19 mouse cellular contexts compared by ENCODE assay signal in genomic region chr11:76206793-76207192, GRCm38 (mm10). TPM values are rescaled to one million over a fixed set of nuclear protein-coding genes. Genes with fewer than 3 reads are reported as not detected.
DNase-seq lines count a peak whose midpoint lies in the region; ATAC-seq and TF ChIP-seq lines count a peak whose summit lies in the region.
"Had no signal": no experiment of that assay in that cellular context is flagged by ENCODE, and none has a peak within 500 bp of the region (broad histone marks: within the 10 kb centered on the region; RNA-seq: fewer than 3 reads in every experiment).

No protein-coding gene starts in this region.

- no peak for TF ChIP-seq CTCF in heart, postnatal 0 days (IDR thresholded peaks at IDR 0.05; ENCODE audit: low read depth)

- WGBS in heart, postnatal 0 days, result 65% methylated on average over 5 of the region's 5 CpGs
- WGBS in heart, embryonic 11.5 days (ENCODE audit: insufficient replicate concordance), result 84% methylated on average over 5 of the region's 5 CpGs

- H3K4me3 ChIP-seq in heart, postnatal 0 days (ENCODE audit: low read depth, low read length), result no peak overlapping the region
- H3K4me3 ChIP-seq in heart, embryonic 11.5 days (ENCODE audit: low read depth, low read length), result no peak overlapping the region
- H3K4me3 ChIP-seq: embryonic facial prominence, embryonic 10.5 days; embryonic facial prominence, embryonic 12.5 days; forebrain, embryonic 13.5 days; forebrain, embryonic 15.5 days had no signal

- intact Hi-C loops in heart, postnatal 14 days (cut with DNase I), result no loop called here

- no peaks in the 10 kb centered on the region for H3K27me3 ChIP-seq in heart, postnatal 0 days (ENCODE audit: control insufficient read depth, insufficient read depth, low read length)
- H3K27me3 ChIP-seq in heart, embryonic 11.5 days (ENCODE audit: control insufficient read depth, insufficient read depth, low read length), result no peaks in the 10 kb centered on the region
- H3K27me3 ChIP-seq: embryonic facial prominence, embryonic 12.5 days; forebrain, embryonic 13.5 days; forebrain, embryonic 15.5 days had no signal

- ATAC-seq in heart, postnatal 0 days (ENCODE audit: insufficient read depth, low read depth), result no peak
- no peak for ATAC-seq in heart, embryonic 11.5 days (replicated peaks; ENCODE audit: insufficient number of reproducible peaks, low FRiP score, low TSS enrichment)
- ATAC-seq: activated CD4-positive, CD25-positive, alpha-beta regulatory T cell, adult 4 months; forebrain, embryonic 13.5 days; forebrain, embryonic 15.5 days; forebrain, postnatal 0 days had no signal

- no peak overlapping the region for H3K9ac ChIP-seq in heart, postnatal 0 days (replicated peaks; ENCODE audit: low read depth, low read length)
- no peak overlapping the region for H3K9ac ChIP-seq in heart, embryonic 11.5 days (ENCODE audit: low read depth, low read length)
- H3K9ac ChIP-seq: embryonic facial prominence, embryonic 12.5 days; forebrain, embryonic 13.5 days; forebrain, embryonic 15.5 days; forebrain, postnatal 0 days had no signal

- H3K9me3 ChIP-seq in heart, postnatal 0 days (replicated peaks; ENCODE audit: control insufficient read depth, low read length), result no peaks in the 10 kb centered on the region
- no peaks in the 10 kb centered on the region for H3K9me3 ChIP-seq in heart, embryonic 11.5 days (replicated peaks; ENCODE audit: control insufficient read depth, low read length)
- H3K9me3 ChIP-seq: embryonic facial prominence, embryonic 10.5 days; embryonic facial prominence, embryonic 12.5 days; forebrain, embryonic 13.5 days; forebrain, embryonic 15.5 days had no signal

- H3K4me2 ChIP-seq in heart, postnatal 0 days (ENCODE audit: low read depth, low read length), result no peak overlapping the region
- no peak overlapping the region for H3K4me2 ChIP-seq in heart, embryonic 11.5 days
- H3K4me2 ChIP-seq: embryonic facial prominence, embryonic 12.5 days; forebrain, embryonic 13.5 days; forebrain, embryonic 15.5 days had no signal

- H3K27ac ChIP-seq in heart, postnatal 0 days (ENCODE audit: low read depth), result no peak overlapping the region
- no peak overlapping the region for H3K27ac ChIP-seq in heart, embryonic 11.5 days (ENCODE audit: low read depth, low read length)
- H3K27ac ChIP-seq: embryonic facial prominence, embryonic 10.5 days; embryonic facial prominence, embryonic 12.5 days; forebrain, embryonic 13.5 days; forebrain, embryonic 15.5 days had no signal

- DNase-seq in cerebellum, postnatal 14 days, result peak; percentile 30 to 44
- DNase-seq in cerebellum, adult 11 months, result no peak
- peak; percentile 33 for DNase-seq in heart, postnatal 0 days (ENCODE audit: low spot score)
- no peak for DNase-seq in heart, postnatal 14 days
- peak; percentile 11 for DNase-seq in heart, postnatal 4 days
- DNase-seq in ZHBTc4 (ENCODE audit: low read depth, low spot score), result peak; percentile 31
- no peak for DNase-seq in layer of hippocampus, adult 9-10 months (ENCODE audit: low spot score)
- DNase-seq: adrenal gland, adult 8-10 months; adrenal gland, postnatal 14 days; adrenal gland, postnatal 36 days; cerebellum, adult 11-12 months; cerebellum, adult 9-10 months; forebrain, postnatal 0 days had no signal

- H3K4me1 ChIP-seq in heart, postnatal 0 days (ENCODE audit: control insufficient read depth, insufficient read depth), result no peaks in the 10 kb centered on the region; the same call in 1 of the 2 replicates
- 0 out of 2 replicates have a peak, but pooled peaks cover 5% of the 10 kb centered on the region for H3K4me1 ChIP-seq in heart, embryonic 11.5 days (ENCODE audit: control insufficient read depth, insufficient read depth, low read length)

- H3K36me3 ChIP-seq in heart, postnatal 0 days (replicated peaks; ENCODE audit: control insufficient read depth, insufficient read depth, low read length), result 0 out of 2 replicates have a peak, but pooled peaks cover 16% of the 10 kb centered on the region
- H3K36me3 ChIP-seq in heart, embryonic 11.5 days (ENCODE audit: control insufficient read depth, insufficient read depth, low read length), result peaks cover 18% of the 10 kb centered on the region

- no peak for TF ChIP-seq EP300 in heart, postnatal 0 days (IDR thresholded peaks at IDR 0.05; ENCODE audit: low read depth)

RNA-seq across cellular contexts. Expression of gene Dbil5, which starts 10.6 kb away (rescaled TPM):
- not detected in 2 replicates for total RNA-seq in heart, postnatal 0 days (2014; rRNA removed; ENCODE audit: low replicate concordance)
- polyA plus RNA-seq in heart, postnatal 0 days (2015; fragmentation: Nextera tagmentation; extraction: Ambion mirVana), result 1.2 and 1.6 TPM in 2 replicates
- not detected for total RNA-seq in heart, postnatal 14 days (2021)
- under 1 TPM in 1 of 2 experiments, not detected in 1; 0.50 TPM for total RNA-seq in heart, postnatal 4 days (2021)
- polyA plus RNA-seq in heart, embryonic 11.5 days (2014; fragmentation: Nextera tagmentation; extraction: Ambion mirVana), result 0.99 and 1.3 TPM in 2 replicates
- total RNA-seq: adrenal gland, postnatal 36 days had no signal
- polyA plus RNA-seq: activated CD4-positive, CD25-positive, alpha-beta regulatory T cell, adult 4 months; forebrain, embryonic 13.5 days; forebrain, embryonic 15.5 days had no signal

RNA-seq across cellular contexts. Expression of gene Gemin4, which starts 10.7 kb away (rescaled TPM):
- 5.3 and 10.2 TPM in 2 replicates for total RNA-seq in heart, postnatal 0 days (2014; rRNA removed; ENCODE audit: low replicate concordance)
- 9.5 and 9.9 TPM in 2 replicates for polyA plus RNA-seq in heart, postnatal 0 days (2015; fragmentation: Nextera tagmentation; extraction: Ambion mirVana)
- total RNA-seq in heart, postnatal 14 days (2021), result 1 to 10 TPM; 1.8 to 2.6 TPM
- total RNA-seq in heart, postnatal 4 days (2021), result 1 to 10 TPM; 5.3 to 6.6 TPM
- 25.8 and 34.8 TPM in 2 replicates for polyA plus RNA-seq in heart, embryonic 11.5 days (2014; fragmentation: Nextera tagmentation; extraction: Ambion mirVana)

RNA-seq across cellular contexts. Expression of gene Fam57a, which starts 27.3 kb away (rescaled TPM):
- total RNA-seq in heart, postnatal 0 days (2014; rRNA removed; ENCODE audit: low replicate concordance), result 13.8 and 14.8 TPM in 2 replicates
- polyA plus RNA-seq in heart, postnatal 0 days (2015; fragmentation: Nextera tagmentation; extraction: Ambion mirVana), result 10.5 TPM in 2 replicates
- 1 to 10 TPM; 6.3 to 6.6 TPM for total RNA-seq in heart, postnatal 14 days (2021)
- total RNA-seq in heart, postnatal 4 days (2021), result 10 to 100 TPM in 1 of 2 experiments, 1 to 10 TPM in 1; 9.0 to 10.6 TPM
- 31.2 and 35.8 TPM in 2 replicates for polyA plus RNA-seq in heart, embryonic 11.5 days (2014; fragmentation: Nextera tagmentation; extraction: Ambion mirVana)

RNA-seq across cellular contexts. Expression of gene Vps53, which starts 27.3 kb away (rescaled TPM):
- total RNA-seq in heart, postnatal 0 days (2014; rRNA removed; ENCODE audit: low replicate concordance), result 22.8 and 40.6 TPM in 2 replicates
- polyA plus RNA-seq in heart, postnatal 0 days (2015; fragmentation: Nextera tagmentation; extraction: Ambion mirVana), result 24.1 and 25.2 TPM in 2 replicates
- total RNA-seq in heart, postnatal 14 days (2021), result 10 to 100 TPM; 29.1 to 30.9 TPM
- total RNA-seq in heart, postnatal 4 days (2021), result 10 to 100 TPM; 30.8 to 31.4 TPM
- polyA plus RNA-seq in heart, embryonic 11.5 days (2014; fragmentation: Nextera tagmentation; extraction: Ambion mirVana), result 33.0 and 33.7 TPM in 2 replicates

RNA-seq across cellular contexts. Expression of gene Mrm3, which starts 36.7 kb away (rescaled TPM):
- total RNA-seq in heart, postnatal 0 days (2014; rRNA removed; ENCODE audit: low replicate concordance), result 21.3 and 39.5 TPM in 2 replicates
- polyA plus RNA-seq in heart, postnatal 0 days (2015; fragmentation: Nextera tagmentation; extraction: Ambion mirVana), result 27.6 and 31.8 TPM in 2 replicates
- total RNA-seq in heart, postnatal 14 days (2021), result 10 to 100 TPM; 20.6 to 22.8 TPM
- total RNA-seq in heart, postnatal 4 days (2021), result 10 to 100 TPM; 17.8 to 18.4 TPM
- polyA plus RNA-seq in heart, embryonic 11.5 days (2014; fragmentation: Nextera tagmentation; extraction: Ambion mirVana), result 21.1 and 21.6 TPM in 2 replicates

Comparison
In these comparisons a context has a peak if more than half of its experiments do, and no peak if none do; other contexts are left out.
1. DNase-seq: peak in cerebellum, postnatal 14 days (2 of 2), heart, postnatal 0 days (single experiment), heart, postnatal 4 days (single experiment) and ZHBTc4 (single experiment); none in cerebellum, adult 11 months (single experiment), heart, postnatal 14 days (0 of 2) and layer of hippocampus, adult 9-10 months (single experiment).